Mouse (Mus musculus) heart, postnatal 0 days (tissue): ENCODE measurements around the gene Mmp15.

ENCODE experiments used
- CTCF ChIP-seq: IDR thresholded peaks from 2 replicates; pipeline ENCODE4 v1.5.1; 2016; ENCODE audit warnings: antibody characterized with exemption, control low read depth, low read depth
- EP300 ChIP-seq: IDR thresholded peaks from 2 replicates; pipeline ENCODE4 v1.6.1; 2016; ENCODE audit warnings: antibody characterized with exemption, low read depth

GRCm38 (mm10) chr8:95376309-95376999 is 24.4 kb downstream of the Mmp15 start:
- no peak for TF ChIP-seq CTCF
- no peak for TF ChIP-seq EP300
